Mouse (Mus musculus): ENCODE measurements at regions not wholly inside any gene's neighbourhood (a gene's known extent, or its start where the extent isn't known, plus 50 kb on each side); places are given as distances from the start of the nearest gene placed in this dataset.

DNA sequence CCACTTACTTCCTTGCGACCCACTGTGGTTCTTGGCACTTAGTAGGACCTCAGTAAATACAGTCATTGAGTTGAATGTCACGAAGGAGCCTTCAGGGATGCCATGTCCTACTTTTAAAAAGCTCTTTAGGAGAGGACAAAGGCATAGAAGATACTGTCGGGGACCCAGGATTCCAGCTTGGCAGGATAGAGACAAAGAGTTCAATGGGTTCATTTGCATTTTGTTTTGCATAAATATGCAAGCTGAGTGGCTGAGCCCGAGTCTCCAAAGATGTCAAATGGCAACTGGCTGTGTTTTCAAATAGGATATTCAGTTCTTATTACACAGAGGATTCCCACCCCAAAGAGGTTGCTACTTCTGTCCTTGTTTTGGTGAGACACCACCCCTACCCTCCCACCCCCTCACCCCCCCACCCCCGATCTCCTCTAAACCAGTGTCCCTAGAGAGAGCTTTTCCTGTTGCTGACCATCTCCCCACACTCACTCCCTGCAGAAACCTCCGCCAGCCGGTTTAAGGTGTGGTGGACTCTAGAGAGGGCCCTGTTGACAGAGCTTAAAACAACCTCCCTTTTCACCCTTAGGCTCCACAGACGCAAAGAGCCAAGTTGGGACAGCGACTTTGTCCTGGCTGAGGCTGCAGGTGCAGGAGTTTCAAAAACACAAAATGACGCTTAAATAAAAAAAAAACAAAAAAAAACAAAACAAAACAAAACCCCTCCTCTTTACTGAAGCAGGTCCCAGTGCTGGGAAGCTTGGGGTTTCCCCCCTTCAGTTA is 57.9 kb downstream of the Sox9 start:
- no peak for DNase-seq (ENCODE audit: low spot score in 2 of 2)

- DNase-seq (ENCODE audit: low spot score in 2 of 2): no peak
Observed at GRCm38 (mm10) chr11:112840495-112840828, 58.4 kb downstream of the Sox9 start.

DNA sequence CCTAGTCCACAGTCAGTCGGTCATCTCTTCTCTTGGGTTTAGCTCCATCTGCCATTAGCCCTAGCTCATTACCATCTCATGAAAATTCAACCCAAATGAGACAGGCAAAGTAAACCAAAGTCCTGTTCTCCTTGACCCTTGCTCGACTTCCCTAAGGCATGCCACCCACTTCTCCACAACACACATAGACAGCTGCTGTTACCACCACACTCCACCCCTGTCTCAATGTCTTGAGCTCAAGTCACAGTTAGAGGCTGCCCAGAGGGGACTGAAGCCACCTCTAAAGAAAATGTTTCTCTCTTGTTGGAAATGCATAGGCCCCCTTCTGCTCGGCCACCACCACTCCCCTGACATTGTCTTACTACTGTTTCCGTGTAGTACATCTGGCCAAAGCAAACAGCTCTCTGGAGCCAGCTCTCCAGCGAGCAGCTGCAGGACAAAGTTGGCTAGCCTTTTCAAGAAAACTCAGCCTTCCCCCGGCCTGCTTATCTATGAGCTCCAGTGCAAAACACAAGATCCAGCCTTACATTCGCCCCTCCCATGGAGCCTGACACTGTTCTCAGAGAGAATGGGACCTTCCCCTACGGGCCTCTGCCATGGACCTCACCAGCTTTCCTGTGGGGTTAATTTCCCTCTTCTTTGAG is 62.4 kb downstream of the Sox9 start:
- no peak for DNase-seq (ENCODE audit: low spot score in 2 of 2)

- DNase-seq (ENCODE audit: low spot score in 2 of 2): no peak
Observed at GRCm38 (mm10) chr11:112847146-112847545, 65.1 kb downstream of the Sox9 start.

- DNase-seq (ENCODE audit: low spot score in 2 of 2): no peak
Observed at GRCm38 (mm10) chr11:112847851-112848250, 65.8 kb downstream of the Sox9 start.

DNA sequence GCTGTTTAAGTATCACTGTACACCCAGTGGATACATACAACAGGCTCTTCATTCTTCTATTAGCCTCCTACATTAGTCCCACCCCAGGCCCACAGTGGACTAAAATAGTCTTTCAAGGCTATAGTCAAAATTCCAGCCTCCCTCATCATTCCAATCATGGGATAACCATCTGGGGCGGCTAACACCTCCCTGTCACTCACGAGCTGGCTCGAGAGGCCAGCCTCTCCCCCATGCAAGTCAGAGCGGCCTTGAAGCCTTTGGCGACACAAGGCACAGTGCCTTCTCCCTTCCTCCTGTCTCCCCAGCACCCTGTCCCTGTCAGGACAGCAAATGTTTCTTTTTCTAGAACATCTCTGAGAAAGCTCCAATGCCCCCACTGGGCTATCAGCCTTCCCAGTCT is 68.0 kb downstream of the Sox9 start:
- DNase-seq (ENCODE audit: low spot score in 2 of 2): no peak

- DNase-seq (ENCODE audit: low spot score in 2 of 2): no peak
Observed at GRCm38 (mm10) chr11:112850532-112851272, 68.7 kb downstream of the Sox9 start.

GRCm38 (mm10) chr11:112851321-112851720 is 69.3 kb downstream of the Sox9 start:
- DNase-seq (ENCODE audit: low spot score in 2 of 2): no peak

GRCm38 (mm10) chr11:112855975-112856374 is 74.0 kb downstream of the Sox9 start:
- no peak for DNase-seq (ENCODE audit: low spot score in 2 of 2)

DNA sequence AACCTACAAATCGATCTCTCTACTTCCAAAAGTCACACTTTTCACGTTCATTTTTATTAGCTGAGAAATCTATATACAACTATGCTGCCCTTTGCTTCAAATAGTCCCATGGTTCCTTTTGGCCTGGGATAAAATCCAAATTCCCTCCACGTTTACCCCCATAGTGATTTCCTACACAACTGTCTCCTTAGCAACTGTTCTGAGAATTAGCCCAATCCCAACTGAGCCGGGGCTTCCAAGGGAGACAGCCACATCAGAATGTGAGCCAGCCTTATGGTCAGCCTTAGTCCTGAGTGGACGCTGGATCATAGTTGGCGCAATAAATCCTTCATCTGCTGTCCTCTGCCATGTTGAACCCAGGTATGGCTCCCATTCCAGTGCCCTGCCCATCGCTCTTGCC is 77.3 kb downstream of the Sox9 start:
- DNase-seq (ENCODE audit: low spot score in 2 of 2): no peak

DNA sequence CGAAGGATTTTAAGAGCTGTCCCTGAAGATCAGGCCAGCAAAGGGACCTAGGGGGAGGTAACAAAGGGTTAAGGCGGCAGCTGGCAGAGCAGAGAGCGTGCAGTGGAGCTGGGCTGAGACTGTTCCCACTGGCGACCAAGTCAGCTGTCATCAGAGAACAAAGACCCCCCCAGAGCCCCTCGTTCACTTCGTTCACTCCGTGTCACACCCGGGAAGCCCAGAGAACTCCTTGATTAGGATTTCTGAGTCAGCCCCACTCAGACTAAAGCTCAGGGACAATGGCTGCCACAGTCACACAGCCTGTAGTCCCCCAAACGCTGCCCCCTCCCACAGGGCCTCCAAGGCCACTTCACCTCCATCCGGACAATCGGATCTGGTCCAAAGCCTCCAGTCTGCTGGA is 78.8 kb downstream of the Sox9 start:
- no peak for DNase-seq (ENCODE audit: low spot score in 2 of 2)

- no peak for DNase-seq (ENCODE audit: low spot score in 2 of 2)
Observed at GRCm38 (mm10) chr11:112861233-112861632, 79.2 kb downstream of the Sox9 start.

- no peak for DNase-seq (ENCODE audit: low spot score in 2 of 2)
Observed at GRCm38 (mm10) chr11:112865836-112866235, 83.8 kb downstream of the Sox9 start.

DNA sequence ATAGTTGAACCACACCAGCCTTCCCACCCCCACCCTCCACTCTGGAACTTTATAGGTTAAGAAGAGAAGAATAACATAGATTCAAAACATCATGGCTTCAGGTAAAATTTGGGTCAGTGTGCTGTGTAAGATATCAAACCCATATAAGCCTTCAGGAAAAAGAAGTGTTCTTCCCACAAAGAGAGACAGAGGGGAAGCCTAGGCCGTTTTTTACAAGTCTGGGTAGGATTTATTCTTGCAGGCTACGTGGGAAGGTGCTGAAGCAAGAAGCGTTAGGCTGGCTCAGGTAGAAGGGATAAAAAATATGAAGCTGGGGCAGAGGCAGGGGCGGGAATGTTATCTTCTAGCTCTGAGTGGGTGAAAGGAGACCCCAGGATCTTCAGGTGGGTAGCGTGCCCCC is 87.5 kb downstream of the Sox9 start:
- DNase-seq (ENCODE audit: low spot score in 2 of 2): no peak

GRCm38 (mm10) chr11:112870201-112871035 is 88.4 kb downstream of the Sox9 start:
- DNase-seq (ENCODE audit: low spot score in 2 of 2): no peak

GRCm38 (mm10) chr11:112872677-112873367 is 90.8 kb downstream of the Sox9 start:
- DNase-seq (ENCODE audit: low spot score in 2 of 2): no peak

DNA sequence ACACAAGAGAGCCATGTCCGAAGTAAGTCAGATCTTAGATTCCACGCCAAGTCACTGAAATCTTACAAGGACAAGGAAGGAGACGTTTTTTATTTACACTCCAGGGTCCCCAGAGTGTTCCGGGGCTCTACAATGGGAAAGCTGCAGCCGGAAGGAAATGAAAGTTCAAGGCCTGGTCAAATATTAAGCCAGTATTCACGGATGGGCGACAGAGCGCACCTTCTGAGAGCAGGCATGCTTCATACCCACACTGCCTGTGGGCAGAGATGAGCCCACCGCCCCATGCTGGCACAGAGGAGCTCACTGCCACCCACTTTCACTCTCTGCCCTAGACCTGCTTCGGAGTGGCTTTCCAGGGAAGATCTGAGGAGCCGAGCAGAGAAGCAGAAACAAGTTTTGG is 92.2 kb downstream of the Sox9 start:
- DNase-seq (ENCODE audit: low spot score in 2 of 2): no peak

DNA sequence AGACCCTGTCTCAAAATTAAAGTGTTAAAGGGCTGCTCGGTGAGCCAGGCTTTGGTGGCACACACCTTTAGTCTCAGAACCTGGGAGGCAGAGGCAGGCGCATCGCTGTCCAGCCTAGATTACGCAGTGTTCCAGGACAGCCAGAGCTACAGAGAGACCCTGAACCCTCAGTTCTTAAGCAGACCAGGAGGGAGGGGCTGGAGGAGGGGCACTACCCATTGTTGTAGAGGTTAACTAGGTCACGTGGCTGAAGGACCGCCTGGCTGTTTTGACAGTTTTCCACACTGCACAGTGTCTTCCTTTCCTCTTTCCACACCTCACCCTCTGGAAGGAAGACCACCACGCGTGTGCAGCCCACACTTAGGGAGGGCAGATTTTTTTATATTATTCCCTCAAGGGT is 94.2 kb downstream of the Sox9 start:
- no peak for DNase-seq (ENCODE audit: low spot score in 2 of 2)

GRCm38 (mm10) chr11:112878436-112878835 is 96.4 kb downstream of the Sox9 start:
- no peak for DNase-seq (ENCODE audit: low spot score in 2 of 2)

DNA sequence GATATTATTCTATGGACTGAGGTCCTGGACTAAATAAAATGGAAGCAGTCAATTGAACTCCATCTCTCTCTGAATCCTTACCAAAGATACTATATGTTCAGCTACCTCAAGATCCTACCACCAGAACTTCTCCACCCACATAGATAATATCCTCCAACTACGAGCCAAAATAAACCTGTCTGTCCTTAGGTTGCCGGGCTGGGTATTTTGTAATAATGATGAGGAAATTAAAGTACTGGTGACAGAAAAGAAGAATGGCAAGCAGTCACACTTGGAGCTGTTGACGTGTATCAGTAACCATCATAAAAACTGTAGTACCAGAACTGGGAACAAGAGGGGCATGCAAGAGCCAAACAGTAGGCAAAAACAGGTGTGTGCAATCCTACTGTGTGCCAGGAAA is 98.7 kb downstream of the Sox9 start:
- DNase-seq (ENCODE audit: low spot score in 2 of 2): no peak

GRCm38 (mm10) chr11:112885336-112885940 is 103.4 kb downstream of the Sox9 start:
- DNase-seq (ENCODE audit: low spot score in 2 of 2): no peak
